Mouse (Mus musculus): Measurements from ENCODE around the gene Usp15. TPM values are rescaled to one million over a fixed set of nuclear protein-coding genes. Genes with fewer than 3 reads are reported as not detected.

The Usp15 gene
- total RNA-seq, 1 experiment from 2014 or later, result 263 TPM

- ATAC-seq (ENCODE audit: extremely low read depth, insufficient number of reproducible peaks, low FRiP score, poor library complexity, severe bottlenecking), result peak; percentile 55
Measured at GRCm38 (mm10) chr10:123183743-123184142, 13.1 kb downstream of the Usp15 start.

DNA sequence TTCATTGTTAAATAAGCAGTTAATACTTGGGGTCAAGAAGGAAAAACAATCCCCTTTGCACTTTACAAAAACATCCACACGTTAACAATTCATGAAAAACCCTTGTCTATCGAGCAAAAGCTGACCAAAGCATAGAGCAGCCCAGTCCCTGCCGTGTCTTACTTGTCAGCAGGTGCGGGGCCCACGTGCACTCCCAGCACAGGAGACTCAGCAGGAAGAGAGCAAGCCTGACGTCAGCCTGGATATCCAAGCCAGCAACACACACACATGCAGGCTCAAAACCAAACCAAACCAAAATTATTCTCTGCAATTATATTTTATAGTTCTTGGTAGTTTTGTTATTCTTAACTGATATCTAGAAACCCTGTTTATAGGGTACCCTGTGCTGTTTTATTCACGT is 13.6 kb downstream of the Usp15 start:
- no peak for ATAC-seq (ENCODE audit: extremely low read depth, insufficient number of reproducible peaks, low FRiP score, poor library complexity, severe bottlenecking)

DNA sequence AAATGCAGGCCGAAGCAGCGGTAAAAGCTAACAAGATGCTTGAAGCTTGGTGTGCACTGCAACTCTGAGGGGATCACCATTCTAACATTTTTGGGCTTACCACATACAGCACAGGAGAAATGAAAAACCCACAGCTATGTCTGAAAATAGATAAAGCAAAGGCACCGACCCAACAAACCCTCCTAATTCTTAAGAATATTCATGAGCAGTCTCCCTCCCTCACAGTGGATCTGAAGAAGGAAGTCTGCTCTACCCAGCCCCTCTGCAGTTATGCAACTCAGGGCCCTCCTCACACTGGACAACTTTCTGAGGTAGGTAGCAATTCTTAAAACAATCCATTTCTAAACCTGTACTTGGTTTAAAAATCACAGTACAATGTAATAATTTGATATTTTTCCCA is 14.4 kb downstream of the Usp15 start:
- no peak for ATAC-seq (ENCODE audit: extremely low read depth, insufficient number of reproducible peaks, low FRiP score, poor library complexity, severe bottlenecking)

DNA sequence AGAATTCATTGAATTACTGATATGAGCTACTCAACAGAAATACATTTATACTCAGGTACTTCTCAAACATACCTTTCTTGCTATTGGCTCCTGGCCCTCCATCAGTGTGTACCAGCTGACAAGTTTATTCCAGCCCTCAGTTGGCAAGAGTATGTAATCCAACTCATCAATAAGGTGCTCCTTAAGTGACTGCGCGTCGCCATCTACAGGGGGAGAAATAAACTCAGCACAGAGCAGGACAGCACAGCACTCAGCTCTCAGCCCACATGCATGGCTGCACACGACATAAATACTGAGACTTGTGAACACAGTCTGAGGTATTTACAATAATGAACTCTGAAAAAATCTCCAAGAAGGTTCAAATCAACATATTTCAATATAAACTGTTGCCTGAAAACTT is 21.0 kb downstream of the Usp15 start:
- ATAC-seq (ENCODE audit: extremely low read depth, insufficient number of reproducible peaks, low FRiP score, poor library complexity, severe bottlenecking), result peak; percentile 71; the same call in 1 of the 2 replicates

GRCm38 (mm10) chr10:123170898-123171297 is 25.9 kb downstream of the Usp15 start:
- ATAC-seq (ENCODE audit: extremely low read depth, insufficient number of reproducible peaks, low FRiP score, poor library complexity, severe bottlenecking), result no peak

DNA sequence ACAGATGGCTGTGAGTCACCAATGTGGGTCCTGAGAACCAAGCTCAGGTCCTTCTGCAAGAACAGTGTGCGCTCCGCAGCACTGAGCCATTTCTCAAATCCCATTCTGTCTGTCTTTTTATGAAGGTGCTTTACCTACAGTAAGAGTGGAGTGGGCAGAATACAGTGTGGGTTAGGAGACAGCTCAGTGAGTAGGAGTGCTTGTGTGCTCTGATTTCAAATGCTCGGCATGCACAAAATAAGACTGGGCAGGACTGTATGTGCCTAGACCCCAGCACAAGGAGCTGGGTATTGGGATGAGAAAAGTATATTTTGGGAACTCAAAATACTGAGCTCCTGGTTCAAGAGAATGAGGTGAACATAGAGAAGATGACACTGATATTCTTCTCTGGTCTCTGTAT is 31.3 kb downstream of the Usp15 start:
- ATAC-seq (ENCODE audit: extremely low read depth, insufficient number of reproducible peaks, low FRiP score, poor library complexity, severe bottlenecking), result no peak

- ATAC-seq (ENCODE audit: extremely low read depth, insufficient number of reproducible peaks, low FRiP score, poor library complexity, severe bottlenecking), result peak; percentile 75
Measured at GRCm38 (mm10) chr10:123160508-123160907, 36.3 kb downstream of the Usp15 start.

- peak; percentile 83 for ATAC-seq (ENCODE audit: extremely low read depth, insufficient number of reproducible peaks, low FRiP score, poor library complexity, severe bottlenecking)
Measured at GRCm38 (mm10) chr10:123159316-123159715, 37.5 kb downstream of the Usp15 start.

GRCm38 (mm10) chr10:123156392-123156791 is 40.4 kb downstream of the Usp15 start:
- ATAC-seq (ENCODE audit: extremely low read depth, insufficient number of reproducible peaks, low FRiP score, poor library complexity, severe bottlenecking), result no peak

DNA sequence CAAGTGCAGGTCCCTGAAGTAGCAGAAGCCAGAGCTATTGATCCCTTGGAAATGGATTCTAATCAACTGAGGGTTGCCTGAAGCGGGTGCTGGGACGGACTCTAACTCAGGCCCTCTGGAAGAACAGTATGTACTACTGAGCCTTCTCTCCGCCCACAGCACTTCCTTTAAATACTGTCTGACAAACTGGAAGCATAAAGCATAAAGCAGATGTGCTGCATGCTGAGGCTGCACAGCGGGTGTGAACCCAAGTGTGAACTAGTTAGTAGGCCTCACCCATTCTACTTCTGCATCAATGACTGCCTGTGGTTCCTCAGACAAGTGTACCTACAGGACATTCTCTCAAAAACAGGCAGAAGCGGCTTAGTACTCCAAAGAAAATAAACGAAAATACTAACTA is 41.0 kb downstream of the Usp15 start:
- ATAC-seq (ENCODE audit: extremely low read depth, insufficient number of reproducible peaks, low FRiP score, poor library complexity, severe bottlenecking), result peak; percentile 59

DNA sequence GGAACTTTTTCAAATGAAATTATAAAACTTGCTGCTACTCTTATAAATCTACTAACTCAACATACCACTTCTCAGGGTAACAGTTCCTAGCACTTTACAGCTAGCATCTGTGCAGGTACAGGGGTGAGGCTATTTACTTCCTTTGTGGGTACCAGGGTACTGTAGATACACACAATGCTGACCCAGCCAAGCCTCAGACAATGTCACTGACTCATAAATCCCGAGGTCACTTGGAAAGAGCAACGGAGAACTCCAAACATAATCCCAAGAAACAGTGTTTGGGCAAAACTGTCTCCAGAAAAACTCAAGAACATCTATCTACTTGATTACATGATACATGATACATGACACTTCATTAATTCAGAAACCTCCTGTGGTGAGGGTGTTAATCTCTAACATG is 43.5 kb downstream of the Usp15 start:
- no peak for ATAC-seq (ENCODE audit: extremely low read depth, insufficient number of reproducible peaks, low FRiP score, poor library complexity, severe bottlenecking)

DNA sequence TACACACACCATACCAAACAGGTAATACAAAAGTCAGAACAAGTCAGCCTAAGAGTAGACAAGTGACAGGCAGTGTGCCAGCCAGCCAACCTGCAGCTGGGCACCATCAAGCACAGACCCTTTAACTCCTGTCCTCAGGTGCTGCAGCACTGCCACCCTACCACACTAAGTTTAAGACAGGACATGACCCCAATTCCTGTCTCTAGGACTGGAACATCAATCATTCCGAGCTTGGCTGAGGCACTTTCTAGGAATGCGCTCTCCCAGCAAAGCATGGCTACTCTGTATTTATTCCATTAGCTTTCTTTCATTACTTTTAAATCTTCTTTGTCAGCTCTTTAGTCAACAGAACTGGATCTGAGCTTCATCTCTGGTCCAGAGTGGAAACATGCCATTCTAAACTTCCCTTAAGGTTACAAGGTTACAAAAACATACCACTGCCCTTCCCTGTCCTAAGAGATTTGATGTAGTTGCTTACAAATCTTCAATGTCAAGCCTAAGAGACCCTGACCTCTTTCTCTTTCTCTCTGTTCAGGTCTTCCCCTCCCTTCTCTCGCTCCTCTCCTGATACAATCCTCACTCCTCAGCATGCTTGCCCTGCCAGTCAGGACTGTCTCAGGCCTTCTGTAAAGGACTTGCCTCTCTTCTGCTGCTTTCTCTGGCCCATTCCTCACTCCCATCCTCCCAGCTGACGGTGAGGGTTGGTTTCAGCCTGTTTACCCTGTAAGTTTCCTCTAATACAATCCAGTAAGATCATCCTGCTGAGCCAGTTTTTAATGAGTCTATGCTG is 48.6 kb downstream of the Usp15 start:
- ATAC-seq (ENCODE audit: extremely low read depth, insufficient number of reproducible peaks, low FRiP score, poor library complexity, severe bottlenecking), result no peak

GRCm38 (mm10) chr10:123147180-123147579 is 49.6 kb downstream of the Usp15 start:
- no peak for ATAC-seq (ENCODE audit: extremely low read depth, insufficient number of reproducible peaks, low FRiP score, poor library complexity, severe bottlenecking)

GRCm38 (mm10) chr10:123146349-123146748 is 50.4 kb downstream of the Usp15 start:
- ATAC-seq (ENCODE audit: extremely low read depth, insufficient number of reproducible peaks, low FRiP score, poor library complexity, severe bottlenecking), result 0 out of 2 replicates have a peak, but pooled peaks have one; percentile 53

GRCm38 (mm10) chr10:123144256-123144655 is 52.5 kb downstream of the Usp15 start:
- no peak for ATAC-seq (ENCODE audit: extremely low read depth, insufficient number of reproducible peaks, low FRiP score, poor library complexity, severe bottlenecking)

DNA sequence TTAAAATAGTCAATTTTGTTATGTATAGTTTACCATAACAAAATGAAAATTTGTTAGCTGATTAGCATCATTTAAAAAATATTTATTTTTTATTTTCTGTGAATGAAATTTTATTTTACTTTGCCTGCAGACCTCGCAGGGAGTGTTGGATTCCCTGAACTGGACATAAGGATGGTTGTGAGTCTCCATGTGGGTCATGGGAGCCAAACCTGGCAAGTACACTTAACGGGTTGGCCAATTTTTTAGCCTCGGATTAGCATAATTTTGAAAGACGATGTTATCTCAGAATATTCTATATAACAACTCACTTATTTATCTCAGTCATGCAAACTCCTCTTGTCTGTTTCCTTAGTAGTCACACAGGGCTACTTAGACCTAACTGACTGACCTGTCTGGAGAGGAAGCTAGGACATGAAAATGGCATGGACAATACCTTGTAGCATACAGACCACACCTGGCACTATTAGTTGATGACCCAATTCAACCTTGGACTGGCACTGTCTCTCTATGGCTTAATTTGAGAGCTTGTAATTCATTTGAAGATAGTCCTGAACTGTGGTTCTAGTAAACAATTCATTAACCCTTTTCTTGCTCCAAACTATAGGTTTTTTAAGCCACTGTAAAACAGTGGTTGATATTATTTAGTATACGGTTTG is 54.3 kb downstream of the Usp15 start:
- ATAC-seq (ENCODE audit: extremely low read depth, insufficient number of reproducible peaks, low FRiP score, poor library complexity, severe bottlenecking), result no peak

- no peak for ATAC-seq (ENCODE audit: extremely low read depth, insufficient number of reproducible peaks, low FRiP score, poor library complexity, severe bottlenecking)
Measured at GRCm38 (mm10) chr10:123135818-123136217, 61.0 kb downstream of the Usp15 start.

GRCm38 (mm10) chr10:123131487-123131886 is 65.3 kb downstream of the Usp15 start:
- no peak for ATAC-seq (ENCODE audit: extremely low read depth, insufficient number of reproducible peaks, low FRiP score, poor library complexity, severe bottlenecking)

DNA sequence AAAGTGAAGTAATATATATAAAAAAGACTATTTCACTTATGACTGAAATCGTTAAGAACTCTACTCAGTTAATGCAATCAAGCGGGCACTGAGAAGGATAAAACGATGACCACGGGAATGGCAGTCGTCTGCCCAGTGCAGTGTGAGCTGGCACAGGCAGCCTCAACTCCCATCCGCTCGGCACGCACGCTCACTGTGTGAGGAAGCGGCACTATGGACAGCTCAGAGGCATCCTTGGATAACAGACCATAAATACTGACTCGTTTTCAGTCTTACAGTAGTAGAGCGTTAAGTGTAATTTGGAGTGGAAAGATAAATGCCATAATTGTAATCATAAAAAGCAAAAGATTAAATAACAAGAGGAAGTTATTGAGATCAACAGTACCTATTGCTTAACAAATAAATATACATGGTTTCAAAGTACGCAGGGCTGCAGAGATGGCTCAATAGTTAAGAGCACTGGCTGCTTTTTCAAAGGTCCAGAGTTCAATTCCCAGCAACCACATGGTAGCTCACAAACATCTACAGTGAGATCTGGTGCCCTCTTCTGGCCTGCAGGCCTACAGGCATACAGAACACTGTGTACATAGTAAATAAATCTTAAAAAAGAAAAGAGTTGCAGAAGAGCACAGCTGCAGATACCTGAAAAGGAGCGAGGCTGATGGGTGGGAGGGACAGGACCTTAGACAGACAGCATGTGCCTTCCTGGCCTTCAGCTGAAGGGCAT is 76.0 kb downstream of the Usp15 start:
- ATAC-seq (ENCODE audit: extremely low read depth, insufficient number of reproducible peaks, low FRiP score, poor library complexity, severe bottlenecking), result no peak

DNA sequence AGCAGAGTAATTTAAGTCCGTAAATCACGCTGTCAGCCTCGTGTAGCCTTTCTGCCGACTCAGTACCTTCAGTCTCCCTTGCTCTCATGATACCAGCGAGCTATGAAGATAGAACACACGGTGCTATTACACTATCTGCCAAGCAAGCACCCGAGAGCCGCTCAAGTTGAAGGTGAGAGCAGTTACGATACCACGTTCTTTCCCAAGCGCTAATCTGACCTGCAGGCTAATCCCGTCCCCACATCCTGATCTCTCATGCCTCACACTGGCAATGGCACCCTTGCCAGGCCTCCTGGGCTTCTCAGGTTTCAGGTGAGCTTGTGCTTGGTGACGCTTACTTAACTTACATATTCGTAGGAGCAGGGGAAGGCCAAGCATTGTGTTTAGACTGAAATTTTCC is 79.9 kb downstream of the Usp15 start:
- no peak for ATAC-seq (ENCODE audit: extremely low read depth, insufficient number of reproducible peaks, low FRiP score, poor library complexity, severe bottlenecking)

Measured in neutrophil, adult 5-6 weeks (primary cell).